Mouse (Mus musculus): ENCODE measurements around the gene Ptrhd1. TPM values are rescaled to one million over a fixed set of nuclear protein-coding genes. Genes with fewer than 3 reads are reported as not detected.
"Not testable (repeated sequence)": the region's sequence is repeated elsewhere in the genome, so short reads cannot be mapped to it uniquely, and the experiment has no call there.

Ptrhd1 gene
- total RNA-seq, 1 experiment from 2014 or later: 2.8 TPM

- ATAC-seq (ENCODE audit: extremely low read depth, insufficient number of reproducible peaks, low FRiP score, poor library complexity, severe bottlenecking): no peak
Observed at GRCm38 (mm10) chr12:4237481-4237880, 3.7 kb downstream of the Ptrhd1 start.

DNA sequence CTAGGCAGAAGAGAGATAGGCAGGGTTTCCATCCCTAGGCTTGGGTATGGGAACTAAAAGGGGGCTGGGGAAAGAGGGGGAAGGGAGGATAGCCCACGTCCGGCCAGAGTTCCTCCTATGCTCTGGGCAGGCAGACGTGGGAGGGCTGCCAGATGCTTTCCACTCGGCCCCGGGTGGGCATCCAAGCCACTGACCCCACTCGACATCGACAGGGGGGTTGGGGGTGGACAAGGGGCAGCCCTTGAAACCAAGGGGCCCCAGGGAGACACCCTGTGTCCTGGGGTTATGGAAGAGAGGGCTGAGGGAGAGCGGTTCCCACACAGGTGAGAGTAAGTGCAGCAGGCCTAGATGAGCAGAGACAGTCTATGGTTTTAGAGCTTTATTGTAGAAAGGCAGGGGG, 6.5 kb downstream of the Ptrhd1 start:
- not testable (repeated sequence) for ATAC-seq (ENCODE audit: extremely low read depth, insufficient number of reproducible peaks, low FRiP score, poor library complexity, severe bottlenecking)

DNA sequence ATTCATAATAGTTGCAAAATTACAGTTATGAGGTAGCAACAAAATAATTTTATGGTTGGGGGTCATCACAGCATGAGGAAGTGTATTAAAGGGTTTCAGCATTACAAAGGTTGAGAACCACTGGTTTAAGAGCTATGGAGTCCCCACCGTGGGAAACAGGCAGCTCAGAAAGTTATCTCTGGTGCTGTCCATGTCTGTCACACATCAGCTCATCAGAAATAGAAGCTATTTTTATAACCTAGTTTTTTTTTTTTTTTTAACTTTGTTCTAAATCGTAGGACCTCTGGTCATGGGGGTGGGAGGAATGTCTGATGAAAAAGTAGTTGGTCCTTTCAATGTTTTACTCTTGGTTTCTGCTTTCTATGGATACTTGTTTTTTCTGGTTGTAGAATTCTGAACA, 10.0 kb downstream of the Ptrhd1 start:
- no peak for ATAC-seq (ENCODE audit: extremely low read depth, insufficient number of reproducible peaks, low FRiP score, poor library complexity, severe bottlenecking)

GRCm38 (mm10) chr12:4245742-4246141, 11.9 kb downstream of the Ptrhd1 start:
- no peak for ATAC-seq (ENCODE audit: extremely low read depth, insufficient number of reproducible peaks, low FRiP score, poor library complexity, severe bottlenecking)

DNA sequence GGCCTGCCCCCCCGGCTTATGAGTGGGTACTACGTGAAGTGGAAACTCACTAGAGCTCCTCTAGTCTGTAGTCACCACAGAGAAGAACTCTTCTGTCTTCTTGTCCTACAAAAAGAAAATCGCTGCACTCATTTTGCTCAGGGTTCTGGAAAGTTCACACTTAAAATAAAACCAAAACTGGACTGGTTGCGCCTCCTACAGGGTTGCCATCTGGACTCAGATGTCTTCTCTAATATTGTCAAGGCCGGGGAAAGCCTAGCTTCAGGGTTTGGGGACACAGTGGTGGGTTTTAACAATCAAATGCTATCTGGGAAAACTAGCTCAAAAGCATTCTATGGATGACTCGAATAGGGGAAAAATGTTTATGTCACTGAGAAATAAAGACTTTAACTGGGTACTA, 16.0 kb downstream of the Ptrhd1 start:
- ATAC-seq (ENCODE audit: extremely low read depth, insufficient number of reproducible peaks, low FRiP score, poor library complexity, severe bottlenecking): no peak

- ATAC-seq (ENCODE audit: extremely low read depth, insufficient number of reproducible peaks, low FRiP score, poor library complexity, severe bottlenecking): no peak
Observed at GRCm38 (mm10) chr12:4252742-4253655, 19.2 kb downstream of the Ptrhd1 start.

- no peak for ATAC-seq (ENCODE audit: extremely low read depth, insufficient number of reproducible peaks, low FRiP score, poor library complexity, severe bottlenecking)
Observed at GRCm38 (mm10) chr12:4267765-4268164, 33.9 kb downstream of the Ptrhd1 start.

GRCm38 (mm10) chr12:4271078-4271477, 37.3 kb downstream of the Ptrhd1 start:
- ATAC-seq (ENCODE audit: extremely low read depth, insufficient number of reproducible peaks, low FRiP score, poor library complexity, severe bottlenecking): no peak

- ATAC-seq (ENCODE audit: extremely low read depth, insufficient number of reproducible peaks, low FRiP score, poor library complexity, severe bottlenecking): peak; percentile 76
Observed at GRCm38 (mm10) chr12:4278978-4279755, 45.3 kb downstream of the Ptrhd1 start.

- no peak for ATAC-seq (ENCODE audit: extremely low read depth, insufficient number of reproducible peaks, low FRiP score, poor library complexity, severe bottlenecking)
Observed at GRCm38 (mm10) chr12:4279878-4280277, 46.1 kb downstream of the Ptrhd1 start.

- no peak for ATAC-seq (ENCODE audit: extremely low read depth, insufficient number of reproducible peaks, low FRiP score, poor library complexity, severe bottlenecking)
Observed at GRCm38 (mm10) chr12:4285186-4285585, 51.4 kb downstream of the Ptrhd1 start.

Other genes with a start within 250 kb of the Ptrhd1 start
- gene Efr3b, start 195.1 kb upstream of the Ptrhd1 start, total RNA-seq (2017): 0.12 TPM in 1 of 2 replicates, not detected in the other
- 5.8 and 6.3 TPM in 2 replicates for gene Dnajc27, start 151.4 kb upstream of the Ptrhd1 start, total RNA-seq (2017)
- 4.4 and 5.6 TPM in 2 replicates for gene Adcy3, start 100.9 kb upstream of the Ptrhd1 start, total RNA-seq (2017)
- 22.7 and 31.3 TPM in 2 replicates for gene Cenpo, start 267 bp downstream of the Ptrhd1 start, total RNA-seq (2017)
- gene Ncoa1, start 243.2 kb downstream of the Ptrhd1 start, total RNA-seq (2017): 41.1 and 50.9 TPM in 2 replicates